Mouse (Mus musculus): ENCODE data around the gene Eps15. TPM values are rescaled to one million over a fixed set of nuclear protein-coding genes. Genes with fewer than 3 reads are reported as not detected.

The Eps15 gene
- polyA plus RNA-seq, 1 experiment from 2014 or later = 50.7 TPM

DNA sequence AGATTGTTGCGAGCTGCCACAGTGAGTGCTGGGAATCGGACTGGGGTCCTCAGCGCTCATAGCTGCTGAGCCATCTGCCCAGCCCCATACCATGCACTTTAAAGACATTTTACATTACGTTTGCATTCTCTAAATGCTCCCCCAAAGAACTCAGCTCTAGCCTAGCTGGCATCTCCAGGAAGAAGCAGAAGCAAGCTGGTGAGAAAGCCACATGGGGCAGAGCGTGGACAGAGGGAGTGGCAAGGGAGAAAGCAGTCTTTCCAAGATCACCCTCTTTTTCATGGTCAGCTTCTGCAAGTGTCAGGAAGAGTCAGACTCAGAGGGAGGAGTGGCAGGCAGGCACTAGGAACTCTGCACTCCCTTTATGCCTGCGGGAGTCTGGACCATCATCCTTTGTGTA, 23.3 kb upstream of the Eps15 start:
- Histone ChIP-seq H3K4me2 (ENCODE audit: low read depth, low read length) (no peak overlapping the region), H3K27ac (replicated peaks; ENCODE audit: low read depth, low read length) (no peak overlapping the region), H3K9ac (replicated peaks; ENCODE audit: low read length) (no peak overlapping the region), H3K4me1 (ENCODE audit: control insufficient read depth, insufficient read depth, low read length) (no peaks in the 10 kb centered on the region), H3K9me3 (replicated peaks; ENCODE audit: control insufficient read depth, low read length) (no peaks in the 10 kb centered on the region), H3K4me3 (ENCODE audit: low read depth, low read length) (no peak overlapping the region), H3K27me3 (ENCODE audit: control insufficient read depth, insufficient read depth, low read length) (no peaks in the 10 kb centered on the region), H3K36me3 (replicated peaks; ENCODE audit: control insufficient read depth, insufficient read depth, low read depth, low read length) (no peaks in the 10 kb centered on the region)
- no peak for DNase-seq (ENCODE audit: low spot score)
- WGBS = 83% methylated on average over 6 of the region's 6 CpGs
- no peak for ATAC-seq (replicated peaks; ENCODE audit: insufficient number of reproducible peaks, low FRiP score, low TSS enrichment, low read depth)

DNA sequence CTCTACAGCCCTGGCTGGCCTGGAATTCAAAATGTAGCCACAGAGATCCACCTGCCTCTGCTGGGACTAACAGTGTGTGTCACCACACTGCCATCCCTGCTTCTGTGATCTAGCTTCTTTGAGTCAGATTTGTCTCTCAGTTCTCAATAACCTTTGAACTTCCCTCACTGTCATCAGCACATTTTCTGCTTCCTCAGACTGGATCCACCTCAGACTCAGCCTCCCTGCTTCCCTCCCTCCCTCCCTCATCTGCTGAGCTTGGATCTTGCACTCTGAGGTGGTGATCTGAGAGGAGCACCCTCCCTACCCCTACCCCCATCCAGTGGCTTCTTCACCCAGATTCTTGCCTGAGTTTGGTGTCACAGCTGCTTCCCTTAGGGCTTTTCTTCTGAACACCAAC, 22.4 kb upstream of the Eps15 start:
- Histone ChIP-seq H3K9ac (replicated peaks; ENCODE audit: low read length) (no peak overlapping the region), H3K4me3 (ENCODE audit: low read depth, low read length) (no peak overlapping the region), H3K27me3 (ENCODE audit: control insufficient read depth, insufficient read depth, low read length) (no peaks in the 10 kb centered on the region), H3K9me3 (replicated peaks; ENCODE audit: control insufficient read depth, low read length) (no peaks in the 10 kb centered on the region), H3K4me1 (ENCODE audit: control insufficient read depth, insufficient read depth, low read length) (no peaks in the 10 kb centered on the region), H3K4me2 (ENCODE audit: low read depth, low read length) (no peak overlapping the region), H3K27ac (replicated peaks; ENCODE audit: low read depth, low read length) (no peak overlapping the region), H3K36me3 (replicated peaks; ENCODE audit: control insufficient read depth, insufficient read depth, low read depth, low read length) (no peaks in the 10 kb centered on the region)
- no peak for ATAC-seq (replicated peaks; ENCODE audit: insufficient number of reproducible peaks, low FRiP score, low TSS enrichment, low read depth)
- DNase-seq (ENCODE audit: low spot score) = no peak

DNA sequence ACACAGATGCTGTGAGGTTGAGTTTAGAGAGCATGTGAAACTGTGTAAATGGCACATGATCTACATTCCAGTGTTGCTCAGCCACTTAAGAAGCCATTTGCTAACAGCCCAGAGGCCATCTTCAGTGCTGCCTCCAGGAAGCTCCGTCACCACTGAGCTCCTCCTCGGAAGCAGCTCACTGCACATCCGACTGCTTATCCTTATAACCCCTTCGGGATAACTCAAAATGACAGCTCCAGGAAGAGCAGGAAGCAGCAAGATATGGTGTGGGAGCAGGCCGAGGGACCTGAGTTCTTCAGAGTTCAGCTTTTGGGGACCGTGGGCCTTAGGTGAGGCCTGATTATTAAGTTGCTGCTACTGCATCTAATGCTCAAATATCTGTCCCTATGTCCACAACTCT, 18.0 kb upstream of the Eps15 start:
- DNase-seq (ENCODE audit: low spot score) (no peak), ATAC-seq (replicated peaks; ENCODE audit: insufficient number of reproducible peaks, low FRiP score, low TSS enrichment, low read depth) (no peak)
- H3K9ac ChIP-seq (replicated peaks; ENCODE audit: low read length) = no peak overlapping the region
- H3K4me2 ChIP-seq (ENCODE audit: low read depth, low read length) = no peak overlapping the region
- WGBS = 56% methylated on average over 6 of the region's 6 CpGs
- no peaks in the 10 kb centered on the region for H3K27me3 ChIP-seq (ENCODE audit: control insufficient read depth, insufficient read depth, low read length)
- no peak overlapping the region for H3K27ac ChIP-seq (replicated peaks; ENCODE audit: low read depth, low read length)
- no peak overlapping the region for H3K4me3 ChIP-seq (ENCODE audit: low read depth, low read length)
- no peaks in the 10 kb centered on the region for H3K4me1 ChIP-seq (ENCODE audit: control insufficient read depth, insufficient read depth, low read length)
- no peaks in the 10 kb centered on the region for H3K9me3 ChIP-seq (replicated peaks; ENCODE audit: control insufficient read depth, low read length)
- no peaks in the 10 kb centered on the region for H3K36me3 ChIP-seq (replicated peaks; ENCODE audit: control insufficient read depth, insufficient read depth, low read depth, low read length)

DNA sequence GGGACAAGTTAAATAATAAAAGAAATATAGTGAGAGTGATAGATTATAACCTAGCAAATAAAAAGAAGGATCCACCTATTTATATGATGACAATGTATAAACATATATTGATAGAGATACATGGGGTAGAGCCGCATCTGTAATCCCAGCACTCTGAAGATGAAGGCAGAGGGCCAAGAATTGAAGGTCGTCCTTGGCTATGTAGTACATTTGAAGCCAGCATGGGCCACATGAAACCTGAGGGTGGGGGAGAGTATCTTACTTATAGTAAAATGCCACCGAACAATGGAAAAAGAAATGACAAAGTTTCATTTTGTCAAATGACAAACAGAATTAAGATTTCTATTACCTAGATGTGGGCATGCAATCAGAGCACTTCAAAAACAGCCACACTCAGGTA, 14.0 kb upstream of the Eps15 start:
- Histone ChIP-seq H3K9me3 (replicated peaks; ENCODE audit: control insufficient read depth, low read length) (no peaks in the 10 kb centered on the region), H3K4me3 (ENCODE audit: low read depth, low read length) (no peak overlapping the region), H3K9ac (replicated peaks; ENCODE audit: low read length) (no peak overlapping the region), H3K36me3 (replicated peaks; ENCODE audit: control insufficient read depth, insufficient read depth, low read depth, low read length) (no peaks in the 10 kb centered on the region), H3K27me3 (ENCODE audit: control insufficient read depth, insufficient read depth, low read length) (no peaks in the 10 kb centered on the region), H3K4me2 (ENCODE audit: low read depth, low read length) (no peak overlapping the region), H3K27ac (replicated peaks; ENCODE audit: low read depth, low read length) (no peak overlapping the region), H3K4me1 (ENCODE audit: control insufficient read depth, insufficient read depth, low read length) (no peaks in the 10 kb centered on the region)
- WGBS = 84% methylated on average over 3 of the region's 3 CpGs
- DNase-seq (ENCODE audit: low spot score) (no peak), ATAC-seq (replicated peaks; ENCODE audit: insufficient number of reproducible peaks, low FRiP score, low TSS enrichment, low read depth) (no peak)

DNA sequence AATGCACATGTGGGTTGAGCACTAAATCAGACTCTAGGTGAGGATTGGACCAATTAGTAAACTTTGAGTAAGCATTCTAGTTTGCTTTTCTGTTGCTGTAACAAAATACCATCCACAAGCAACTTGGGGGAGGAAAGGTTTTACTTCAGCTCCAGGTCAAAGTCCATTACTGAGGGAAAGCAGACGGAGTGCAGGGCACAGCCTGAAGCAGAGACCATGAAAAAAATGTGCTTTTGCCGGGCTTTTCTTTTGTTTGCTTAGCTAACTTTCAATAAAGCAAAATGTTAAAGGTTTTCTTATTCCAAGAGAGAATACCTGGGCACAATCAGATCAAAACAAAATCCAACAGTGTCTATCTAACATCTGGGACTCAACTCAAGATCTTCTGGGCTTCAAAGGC, 13.3 kb upstream of the Eps15 start:
- ATAC-seq (replicated peaks; ENCODE audit: insufficient number of reproducible peaks, low FRiP score, low TSS enrichment, low read depth) (no peak), DNase-seq (ENCODE audit: low spot score) (no peak)
- Histone ChIP-seq H3K4me1 (ENCODE audit: control insufficient read depth, insufficient read depth, low read length) (no peaks in the 10 kb centered on the region), H3K9me3 (replicated peaks; ENCODE audit: control insufficient read depth, low read length) (no peaks in the 10 kb centered on the region), H3K27ac (replicated peaks; ENCODE audit: low read depth, low read length) (no peak overlapping the region), H3K27me3 (ENCODE audit: control insufficient read depth, insufficient read depth, low read length) (no peaks in the 10 kb centered on the region), H3K36me3 (replicated peaks; ENCODE audit: control insufficient read depth, insufficient read depth, low read depth, low read length) (no peaks in the 10 kb centered on the region), H3K4me3 (ENCODE audit: low read depth, low read length) (no peak overlapping the region), H3K9ac (replicated peaks; ENCODE audit: low read length) (no peak overlapping the region), H3K4me2 (ENCODE audit: low read depth, low read length) (no peak overlapping the region)
- WGBS = 68% methylated on average over 2 of the region's 2 CpGs

DNA sequence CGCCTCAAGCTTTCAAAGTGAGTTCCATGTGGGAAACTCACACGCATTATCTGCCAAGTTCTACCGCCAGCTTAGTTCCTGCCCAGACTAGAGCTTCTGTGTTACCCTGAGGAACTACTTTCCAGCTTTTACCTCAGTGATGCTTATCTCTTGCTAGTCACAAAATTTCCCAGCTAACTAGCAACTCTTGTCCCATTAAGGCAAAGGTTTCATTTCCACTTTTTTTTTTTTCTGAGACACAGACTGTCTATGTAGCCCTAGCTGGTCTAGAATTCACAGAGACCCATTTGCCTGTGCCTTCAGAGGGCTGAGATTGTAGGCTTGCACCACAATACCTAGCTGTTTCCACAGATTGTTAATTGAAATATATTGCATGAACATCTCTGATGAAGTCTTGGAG, 12.6 kb upstream of the Eps15 start:
- Histone ChIP-seq H3K4me3 (ENCODE audit: low read depth, low read length) (no peak overlapping the region), H3K9ac (replicated peaks; ENCODE audit: low read length) (no peak overlapping the region), H3K36me3 (replicated peaks; ENCODE audit: control insufficient read depth, insufficient read depth, low read depth, low read length) (no peaks in the 10 kb centered on the region), H3K4me2 (ENCODE audit: low read depth, low read length) (no peak overlapping the region), H3K27me3 (ENCODE audit: control insufficient read depth, insufficient read depth, low read length) (no peaks in the 10 kb centered on the region), H3K9me3 (replicated peaks; ENCODE audit: control insufficient read depth, low read length) (no peaks in the 10 kb centered on the region), H3K27ac (replicated peaks; ENCODE audit: low read depth, low read length) (no peak overlapping the region), H3K4me1 (ENCODE audit: control insufficient read depth, insufficient read depth, low read length) (no peaks in the 10 kb centered on the region)
- WGBS = 94% methylated on average over 3 of the region's 3 CpGs
- ATAC-seq (replicated peaks; ENCODE audit: insufficient number of reproducible peaks, low FRiP score, low TSS enrichment, low read depth) (no peak), DNase-seq (ENCODE audit: low spot score) (no peak)

DNA sequence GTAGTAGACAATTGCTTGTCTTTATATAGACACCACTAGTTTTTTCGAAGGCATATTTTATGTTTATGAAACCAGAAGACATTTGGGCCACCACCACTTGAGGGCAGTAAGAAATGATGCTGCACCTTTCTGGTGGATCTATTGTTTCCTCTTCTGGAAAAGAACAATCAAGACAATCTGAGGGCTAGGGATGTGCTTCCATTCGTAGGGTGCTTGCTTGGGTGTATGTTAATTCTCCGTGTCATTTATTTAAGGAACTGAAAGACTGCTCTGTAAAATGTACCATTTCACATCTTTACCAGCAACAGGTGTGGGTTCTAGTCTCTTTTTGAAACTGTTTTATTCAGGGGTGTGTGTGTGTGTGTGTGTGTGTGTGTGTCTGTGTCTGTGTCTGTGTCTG, 11.2 kb upstream of the Eps15 start:
- 84% methylated on average over 3 of the region's 3 CpGs for WGBS
- Histone ChIP-seq H3K27me3 (ENCODE audit: control insufficient read depth, insufficient read depth, low read length) (no peaks in the 10 kb centered on the region), H3K9me3 (replicated peaks; ENCODE audit: control insufficient read depth, low read length) (no peaks in the 10 kb centered on the region), H3K4me1 (ENCODE audit: control insufficient read depth, insufficient read depth, low read length) (no peaks in the 10 kb centered on the region), H3K4me3 (ENCODE audit: low read depth, low read length) (no peak overlapping the region), H3K27ac (replicated peaks; ENCODE audit: low read depth, low read length) (no peak overlapping the region), H3K36me3 (replicated peaks; ENCODE audit: control insufficient read depth, insufficient read depth, low read depth, low read length) (no peaks in the 10 kb centered on the region), H3K9ac (replicated peaks; ENCODE audit: low read length) (no peak overlapping the region), H3K4me2 (ENCODE audit: low read depth, low read length) (no peak overlapping the region)
- DNase-seq (ENCODE audit: low spot score) (no peak), ATAC-seq (replicated peaks; ENCODE audit: insufficient number of reproducible peaks, low FRiP score, low TSS enrichment, low read depth) (no peak)

DNA sequence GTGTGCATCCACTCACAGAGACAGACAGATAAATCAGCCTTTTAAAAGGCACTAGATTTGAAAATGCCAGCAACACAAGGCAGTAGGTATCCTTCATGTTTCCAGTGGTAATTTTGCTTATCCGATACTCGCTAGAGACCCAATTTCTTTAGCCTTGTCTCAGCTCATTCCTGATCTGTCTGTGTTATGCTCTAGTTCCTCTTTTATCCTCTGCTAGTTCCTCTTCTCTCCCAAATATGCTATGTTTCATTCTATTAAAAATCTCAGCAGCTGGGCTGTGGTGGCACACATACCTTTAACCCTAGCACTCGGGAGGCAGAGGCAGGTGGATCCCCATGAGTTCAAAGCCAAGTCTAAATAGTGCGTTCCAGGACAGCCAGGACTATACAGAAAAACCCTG, 8.3 kb upstream of the Eps15 start:
- Histone ChIP-seq H3K27me3 (ENCODE audit: control insufficient read depth, insufficient read depth, low read length) (no peaks in the 10 kb centered on the region), H3K4me3 (ENCODE audit: low read depth, low read length) (no peak overlapping the region), H3K9me3 (replicated peaks; ENCODE audit: control insufficient read depth, low read length) (no peaks in the 10 kb centered on the region), H3K4me2 (ENCODE audit: low read depth, low read length) (no peak overlapping the region), H3K36me3 (replicated peaks; ENCODE audit: control insufficient read depth, insufficient read depth, low read depth, low read length) (no peaks in the 10 kb centered on the region), H3K27ac (replicated peaks; ENCODE audit: low read depth, low read length) (no peak overlapping the region), H3K4me1 (ENCODE audit: control insufficient read depth, insufficient read depth, low read length) (no peaks in the 10 kb centered on the region), H3K9ac (replicated peaks; ENCODE audit: low read length) (no peak overlapping the region)
- ATAC-seq (replicated peaks; ENCODE audit: insufficient number of reproducible peaks, low FRiP score, low TSS enrichment, low read depth) (no peak), DNase-seq (ENCODE audit: low spot score) (no peak)
- 88% methylated on average over 4 of the region's 4 CpGs for WGBS
